In genomic region chr2:161387054-161387453, GRCm38 (mm10) we compare ENCODE assay signal across 24 mouse cellular contexts.
"Had no signal": no experiment of that assay in that cellular context is flagged by ENCODE, and none has a peak within 500 bp of the region (broad histone marks: within the 10 kb centered on the region; RNA-seq: fewer than 3 reads in every experiment).

No protein-coding gene starts in this region.

- H3K9me3 ChIP-seq: heart, embryonic 13.5 days; heart, embryonic 15.5 days; hindbrain, embryonic 13.5 days; hindbrain, embryonic 15.5 days; kidney, embryonic 15.5 days; limb, embryonic 13.5 days; limb, embryonic 15.5 days; liver, embryonic 12.5 days had no signal

- ATAC-seq: hindbrain, postnatal 0 days; intestine, embryonic 16.5 days; liver, embryonic 12.5 days had no signal

- H3K9ac ChIP-seq: heart, embryonic 13.5 days; heart, embryonic 15.5 days; hindbrain, embryonic 13.5 days; hindbrain, embryonic 15.5 days; kidney, embryonic 15.5 days; limb, embryonic 13.5 days; limb, embryonic 15.5 days; liver, embryonic 12.5 days had no signal

- H3K27me3 ChIP-seq: heart, embryonic 13.5 days; heart, embryonic 15.5 days; hindbrain, embryonic 13.5 days; hindbrain, embryonic 15.5 days; limb, embryonic 13.5 days; limb, embryonic 15.5 days; liver, embryonic 12.5 days had no signal

- H3K36me3 ChIP-seq: heart, embryonic 13.5 days; heart, embryonic 15.5 days; hindbrain, embryonic 13.5 days; hindbrain, embryonic 15.5 days; kidney, embryonic 15.5 days; limb, embryonic 13.5 days; limb, embryonic 15.5 days; liver, embryonic 12.5 days had no signal

- H3K4me1 ChIP-seq: heart, embryonic 13.5 days; heart, embryonic 15.5 days; kidney, embryonic 15.5 days; limb, embryonic 13.5 days; limb, embryonic 15.5 days; liver, embryonic 12.5 days had no signal

- H3K27ac ChIP-seq: heart, embryonic 13.5 days; heart, embryonic 15.5 days; hindbrain, embryonic 13.5 days; hindbrain, embryonic 15.5 days; hindbrain, postnatal 0 days; kidney, embryonic 15.5 days; kidney, postnatal 0 days; limb, embryonic 13.5 days; limb, embryonic 15.5 days; liver, embryonic 12.5 days had no signal

- DNase-seq: gastrocnemius, postnatal 14 days; gastrocnemius, postnatal 36 days; heart, adult 18-20 months; heart, postnatal 14 days; heart, postnatal 36 days; kidney, adult 11 months; kidney, adult 9 months; kidney, postnatal 14 days; kidney, postnatal 36 days; layer of hippocampus, adult 9-11 months; layer of hippocampus, postnatal 36 days; left cerebral cortex, postnatal 4 days had no signal

- H3K4me2 ChIP-seq: heart, embryonic 11.5 days; heart, embryonic 13.5 days; heart, embryonic 15.5 days; hindbrain, embryonic 13.5 days; hindbrain, embryonic 15.5 days; kidney, embryonic 15.5 days; limb, embryonic 13.5 days; limb, embryonic 15.5 days; liver, embryonic 12.5 days had no signal

- H3K4me3 ChIP-seq: heart, embryonic 13.5 days; heart, embryonic 15.5 days; hindbrain, embryonic 13.5 days; hindbrain, embryonic 15.5 days; kidney, embryonic 15.5 days; limb, embryonic 13.5 days; limb, embryonic 15.5 days; liver, embryonic 12.5 days had no signal
